Mouse (Mus musculus) B cell, adult 62 days (primary cell): ENCODE measurements around the gene Zfp983. TPM values are rescaled to one million over a fixed set of nuclear protein-coding genes. Genes with fewer than 3 reads are reported as not detected.

Experiments used
- total RNA-seq: library from RNA; stranded (reverse); gene quantifications from 4 replicates; pipeline ENCODE4 v1.2.4, GENCODE M21; 2023

Zfp983 gene
- 7.5 to 11.4 TPM (median 9.1 TPM) in 4 replicates for total RNA-seq

GRCm38 (mm10) chr17:21650364-21650907 lies at the start of gene Zfp983:
Gene Zfp983, plus strand, starts transcription at chr17:21650624.

GRCm38 (mm10) chr17:21691560-21691959 lies 41.1 kb downstream of the Zfp983 start, which contains the start of gene Gm10226:
Gene Gm10226, plus strand, starts transcription at chr17:21691860.

GRCm38 (mm10) chr17:21707343-21707996 lies 57.0 kb downstream of the Zfp983 start, which contains the start of gene Zfp760:
Gene Zfp760, plus strand, starts transcription at chr17:21707741.

Other genes starting within 250 kb of the Zfp983 start
- 1.1 to 2.0 TPM (median 1.4 TPM) in 4 replicates for gene Zfp54, start 227.4 kb upstream of the Zfp983 start, total RNA-seq
- 11.0 to 14.5 TPM (median 13.0 TPM) in 4 replicates for gene Zfp51, start 200.2 kb upstream of the Zfp983 start, total RNA-seq
- gene Zfp53, start 161.6 kb upstream of the Zfp983 start, total RNA-seq = 6.3 to 8.8 TPM (median 7.2 TPM) in 4 replicates
- 10.9 to 15.6 TPM (median 12.8 TPM) in 4 replicates for gene Zfp52, start 115.1 kb upstream of the Zfp983 start, total RNA-seq
- gene Zfp948, start 83.6 kb upstream of the Zfp983 start, total RNA-seq = 1.0 to 1.8 TPM (median 1.5 TPM) in 4 replicates
- 4.7 to 14.1 TPM (median 9.4 TPM) in 4 replicates for gene Gm10226, start 41.2 kb downstream of the Zfp983 start, total RNA-seq
- gene Zfp760, start 57.1 kb downstream of the Zfp983 start, total RNA-seq = 1.8 to 2.4 TPM (median 2.1 TPM) in 4 replicates
- 2.4 to 3.2 TPM (median 2.9 TPM) in 4 replicates for gene Zfp229, start 80.2 kb downstream of the Zfp983 start, total RNA-seq
- gene Zfp820, start 195.1 kb downstream of the Zfp983 start, total RNA-seq = 0.19 to 0.49 TPM (median 0.33 TPM) in 3 of 4 replicates, not detected in the other